Mouse (Mus musculus) heart, postnatal 0 days (tissue): ENCODE measurements around the gene Fmo4. TPM values are rescaled to one million over a fixed set of nuclear protein-coding genes. Genes with fewer than 3 reads are reported as not detected.
A peak's percentile ranks its signal among the peaks of the same experiment; 100 is the strongest.

Source experiments
- ATAC-seq: fragments of 200-750 bp; cut with Nextera tagmentation; 2 replicates; pipeline ENCODE4 v1.8.0; 2017; ENCODE audit warnings: low read depth, moderate number of reproducible peaks, moderate library complexity; ENCODE audit not compliant: insufficient read depth
- DNase-seq: peaks from one replicate; pipeline ENCODE4 v3.0.0-alpha.2; 2016; ENCODE audit warnings: low spot score
- H3K27ac ChIP-seq: fragments of 300-500 bp; sonication (generic); 2 replicates; pipeline ENCODE4 v1.5.1; 2014; ENCODE audit warnings: low read depth, mild to moderate bottlenecking
- H3K27me3 ChIP-seq: fragments of 300-500 bp; sonication (generic); 2 replicates; pipeline ENCODE4 v1.6.1; 2014; ENCODE audit warnings: low read length, mixed read lengths; ENCODE audit not compliant: control insufficient read depth, insufficient read depth
- H3K36me3 ChIP-seq: fragments of 300-500 bp; sonication (generic); replicated peaks from 2 replicates; pipeline ENCODE4 v1.6.1; 2014; ENCODE audit warnings: low read length, mixed read lengths; ENCODE audit not compliant: control insufficient read depth, insufficient read depth
- H3K4me1 ChIP-seq: fragments of 300-500 bp; sonication (generic); 2 replicates; pipeline ENCODE4 v1.6.1; 2014; ENCODE audit warnings: antibody characterized with exemption; ENCODE audit not compliant: control insufficient read depth, insufficient read depth
- H3K4me2 ChIP-seq: fragments of 300-500 bp; sonication (generic); 2 replicates; pipeline ENCODE4 v1.6.1; 2014; ENCODE audit warnings: low read depth, mild to moderate bottlenecking, low read length, moderate library complexity
- H3K4me3 ChIP-seq: fragments of 300-500 bp; sonication (generic); 2 replicates; pipeline ENCODE4 v1.5.1; 2014; ENCODE audit warnings: low read depth, low read length
- H3K9ac ChIP-seq: fragments of 300-500 bp; sonication (generic); replicated peaks from 2 replicates; pipeline ENCODE4 v1.6.1; 2014; ENCODE audit warnings: low read depth, low read length, mixed read lengths
- H3K9me3 ChIP-seq: fragments of 300-500 bp; sonication (generic); replicated peaks from 2 replicates; pipeline ENCODE4 v1.6.1; 2016; ENCODE audit warnings: low read length; ENCODE audit not compliant: control insufficient read depth
- CTCF ChIP-seq: IDR thresholded peaks from 2 replicates; pipeline ENCODE4 v1.5.1; 2016; ENCODE audit warnings: antibody characterized with exemption, control low read depth, low read depth
- EP300 ChIP-seq: IDR thresholded peaks from 2 replicates; pipeline ENCODE4 v1.6.1; 2016; ENCODE audit warnings: antibody characterized with exemption, low read depth
- WGBS: fragments of 180-500 bp; shearing (Covaris S2); extraction: QIAGEN DNeasy Blood & Tissue Kit; methylation state at CpG from one replicate; pipeline ENCODE4 v1.1.7; 2014; 5-methylcytosine and 5-hydroxymethylcytosine counted together
- polyA plus RNA-seq: library from polyadenylated mRNA; unstranded; fragments of >200 nt; fragmentation: Nextera tagmentation; extraction: Ambion mirVana; gene quantifications from 2 replicates; pipeline ENCODE4 v1.2.1, GENCODE M21; 2015
- total RNA-seq: library from RNA; depleted of rRNA; stranded (reverse); fragments of >200 nt; gene quantifications from 2 replicates; pipeline ENCODE4 v1.2.3, GENCODE M21; 2014; ENCODE audit warnings: low replicate concordance

Gene Fmo4
- total and polyA plus RNA-seq, 2 experiments from 2014 or later: 0.20 to 3.1 TPM

DNA sequence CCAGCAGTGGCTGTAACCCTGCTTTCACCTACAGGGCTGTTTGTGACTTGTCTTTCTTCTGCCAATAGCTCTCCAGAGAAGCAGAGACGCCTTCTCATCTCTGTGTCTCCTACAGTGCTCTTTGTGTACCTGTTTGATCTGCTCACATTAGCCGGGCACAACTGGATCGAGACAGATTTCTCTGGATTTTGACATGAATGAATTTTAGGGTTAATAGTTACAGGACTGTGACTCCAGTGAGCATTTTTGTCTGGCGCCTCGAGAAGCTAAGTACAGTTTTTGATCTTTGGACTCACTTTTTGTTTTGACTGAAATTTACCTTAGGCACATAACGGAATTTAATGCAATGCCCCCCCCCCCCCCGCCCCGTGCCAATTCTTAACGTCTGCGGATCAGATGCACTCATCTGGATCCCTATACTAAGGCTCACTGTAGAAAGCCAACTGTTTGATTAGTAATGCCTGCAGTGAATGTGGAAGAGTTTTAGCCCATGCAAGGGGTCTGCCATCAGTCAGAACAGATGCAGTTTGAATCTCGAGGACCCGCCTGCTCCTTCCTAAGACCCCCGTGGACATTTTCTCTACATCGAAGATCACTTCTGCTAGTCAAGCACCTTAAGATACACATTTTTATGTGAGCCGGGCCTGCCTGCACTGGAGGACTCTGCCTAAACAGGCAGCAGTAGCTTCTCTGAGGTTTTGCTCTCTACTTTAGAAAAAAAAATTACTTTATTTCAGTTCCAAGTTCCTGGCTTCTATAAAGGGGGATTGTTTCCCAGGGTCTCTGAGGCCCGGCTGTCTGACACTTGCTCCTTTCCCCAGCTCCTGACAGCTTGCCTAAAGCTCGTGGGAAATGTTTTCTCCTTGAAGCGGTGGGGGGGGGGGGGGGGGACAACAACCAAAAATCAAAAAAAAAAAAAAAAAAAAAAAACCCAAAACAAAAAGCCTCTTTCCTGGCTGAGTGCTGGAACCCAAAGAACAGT lies 44.3 kb upstream of the Fmo4 start:
- H3K4me1 ChIP-seq: no peaks in the 10 kb centered on the region
- no peak overlapping the region for H3K27ac ChIP-seq
- H3K9ac ChIP-seq: no peak overlapping the region
- H3K4me2 ChIP-seq: peak overlapping the region; percentile 44
- peak overlapping the region; percentile 15; the same call in 1 of the 2 replicates for H3K4me3 ChIP-seq
- no peaks in the 10 kb centered on the region for H3K36me3 ChIP-seq
- 74% methylated on average over 17 of the region's 18 CpGs for WGBS
- no peak for TF ChIP-seq CTCF
- TF ChIP-seq EP300: no peak
- H3K9me3 ChIP-seq: no peaks in the 10 kb centered on the region
- H3K27me3 ChIP-seq: no peaks in the 10 kb centered on the region
- ATAC-seq (no peak), DNase-seq (no peak)

DNA sequence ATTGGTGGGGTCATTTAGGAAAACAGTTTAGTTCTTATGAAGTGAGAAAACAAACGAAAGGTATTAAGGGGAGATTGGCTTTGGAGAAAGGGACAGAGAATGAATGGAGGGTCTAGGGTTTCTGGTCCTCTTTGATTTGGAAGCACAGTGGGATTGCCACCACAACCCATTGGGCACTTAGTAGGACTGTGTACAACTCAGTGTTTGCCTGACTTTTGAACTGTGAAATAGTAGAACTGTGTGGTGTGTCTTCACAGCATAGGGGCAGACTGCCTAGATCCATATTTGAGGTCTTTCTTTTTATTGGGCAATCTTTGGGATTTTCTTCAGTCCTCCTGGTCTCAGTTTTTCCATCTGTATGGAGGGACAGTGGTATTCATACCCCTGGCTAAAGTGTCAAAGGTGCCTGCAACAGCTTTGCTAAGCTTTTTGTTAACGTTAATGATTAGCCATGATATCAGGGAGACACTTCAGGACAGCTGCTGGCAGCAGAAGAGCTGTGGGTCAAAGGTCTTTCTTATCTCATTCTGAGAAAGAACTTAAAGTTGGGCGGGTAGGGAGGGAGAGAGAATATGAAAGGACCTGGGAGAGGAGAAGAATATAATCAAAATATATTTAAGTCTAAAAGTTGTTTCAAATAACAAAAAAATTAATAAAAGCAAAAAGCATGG lies 40.2 kb upstream of the Fmo4 start:
- no peak overlapping the region for H3K4me2 ChIP-seq
- TF ChIP-seq EP300: no peak
- no peak for TF ChIP-seq CTCF
- no peaks in the 10 kb centered on the region for H3K4me1 ChIP-seq
- H3K4me3 ChIP-seq: no peak overlapping the region
- WGBS: 30% methylated on average over 3 of the region's 3 CpGs
- no peak overlapping the region for H3K27ac ChIP-seq
- no peaks in the 10 kb centered on the region for H3K9me3 ChIP-seq
- H3K27me3 ChIP-seq: no peaks in the 10 kb centered on the region
- DNase-seq (no peak), ATAC-seq (no peak)
- no peaks in the 10 kb centered on the region for H3K36me3 ChIP-seq
- H3K9ac ChIP-seq: no peak overlapping the region

DNA sequence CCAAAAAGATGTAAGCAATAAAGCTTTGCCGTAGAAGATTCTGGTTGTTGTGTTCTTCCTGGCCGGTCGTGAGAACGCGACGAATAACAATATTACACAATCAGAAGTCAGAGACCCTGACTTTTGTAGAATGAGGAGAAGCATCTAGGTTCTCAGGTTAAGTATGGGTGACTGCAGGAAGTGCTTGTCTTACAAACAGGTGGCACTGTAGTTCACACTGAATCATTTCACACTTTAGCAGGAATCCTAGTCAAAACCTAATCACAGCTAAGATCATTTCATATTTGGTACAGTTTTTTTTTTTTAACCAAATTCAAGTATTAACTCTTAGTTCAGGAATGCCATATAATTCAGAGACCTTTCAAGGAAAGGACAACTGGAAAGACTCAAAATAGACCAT lies 33.8 kb upstream of the Fmo4 start:
- Histone ChIP-seq H3K27me3 (no peaks in the 10 kb centered on the region), H3K9ac (no peak overlapping the region), H3K4me3 (no peak overlapping the region), H3K36me3 (no peaks in the 10 kb centered on the region), H3K4me1 (no peaks in the 10 kb centered on the region), H3K27ac (no peak overlapping the region), H3K9me3 (no peaks in the 10 kb centered on the region), H3K4me2 (no peak overlapping the region)
- DNase-seq: no peak
- 90% methylated on average over 6 of the region's 6 CpGs for WGBS
- ATAC-seq: no peak
- TF ChIP-seq EP300: no peak
- no peak for TF ChIP-seq CTCF

DNA sequence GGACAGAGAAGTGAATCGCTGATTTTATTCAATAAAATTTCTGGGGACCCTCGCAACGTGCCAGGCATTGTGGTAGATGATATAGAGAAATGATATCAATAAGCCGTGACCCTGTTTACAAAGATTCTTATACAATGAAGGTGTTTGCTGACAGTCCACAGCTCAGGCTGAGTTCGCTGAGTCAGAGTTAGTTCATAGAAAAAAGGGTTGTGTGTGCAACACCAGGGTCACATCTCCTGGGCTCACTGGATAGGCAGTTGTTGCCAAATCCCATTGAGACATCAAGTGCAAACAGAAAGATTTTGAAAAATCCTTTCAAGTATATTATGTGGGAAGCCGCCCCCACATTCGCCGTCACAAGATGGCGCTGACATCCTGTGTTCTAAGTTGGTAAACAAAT lies 26.4 kb upstream of the Fmo4 start:
- Histone ChIP-seq H3K27me3 (no peaks in the 10 kb centered on the region), H3K9me3 (no peaks in the 10 kb centered on the region), H3K4me2 (no peak overlapping the region), H3K36me3 (no peaks in the 10 kb centered on the region), H3K9ac (no peak overlapping the region), H3K4me1 (no peaks in the 10 kb centered on the region), H3K4me3 (no peak overlapping the region), H3K27ac (no peak overlapping the region)
- WGBS: 86% methylated on average over 9 of the region's 9 CpGs
- no peak for DNase-seq
- TF ChIP-seq EP300 (no peak), CTCF (no peak)
- ATAC-seq: no peak

DNA sequence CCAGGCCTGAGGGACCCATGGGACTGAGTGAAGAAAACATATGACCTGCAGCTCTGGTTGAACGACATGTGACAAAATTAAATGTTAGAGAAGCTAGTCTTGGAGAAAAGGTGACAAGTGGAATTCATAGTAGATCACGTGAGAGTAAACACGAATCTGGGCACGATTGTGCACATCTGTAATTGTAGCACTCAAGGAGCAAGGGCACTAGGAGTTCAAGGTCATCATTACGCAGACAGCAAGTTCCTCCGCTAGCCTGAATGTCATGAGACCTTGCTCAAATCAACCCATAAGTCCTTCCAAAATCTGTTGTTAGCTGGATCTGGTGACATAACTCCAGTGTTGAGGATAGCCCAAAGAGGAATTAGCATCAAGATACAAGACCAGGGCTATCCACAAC lies 25.2 kb upstream of the Fmo4 start:
- Histone ChIP-seq H3K9me3 (no peaks in the 10 kb centered on the region), H3K36me3 (no peaks in the 10 kb centered on the region), H3K4me2 (no peak overlapping the region), H3K4me1 (no peaks in the 10 kb centered on the region), H3K27ac (no peak overlapping the region), H3K9ac (no peak overlapping the region), H3K27me3 (no peaks in the 10 kb centered on the region), H3K4me3 (no peak overlapping the region)
- DNase-seq (no peak), ATAC-seq (no peak)
- 83% methylated on average over 6 of the region's 6 CpGs for WGBS
- TF ChIP-seq CTCF (no peak), EP300 (no peak)
